ENCODE assay signal across 9 mouse cellular contexts in genomic region chr13:26283397-26284072, GRCm38 (mm10).
A peak's percentile ranks its signal among the peaks of the same experiment; 100 is the strongest.
DNase-seq lines count a peak whose midpoint lies in the region; ATAC-seq and TF ChIP-seq lines count a peak whose summit lies in the region.
"Had no signal": no experiment of that assay in that cellular context is flagged by ENCODE, and none has a peak within 500 bp of the region (broad histone marks: within the 10 kb centered on the region; RNA-seq: fewer than 3 reads in every experiment).

No protein-coding gene starts in this region.

- intact Hi-C loops in left cerebral cortex, postnatal 10 days (cut with DNase I): no loop called here

- H3K4me1 ChIP-seq in forebrain, postnatal 0 days (ENCODE audit: insufficient read depth): no peaks in the 10 kb centered on the region
- H3K4me1 ChIP-seq in limb, embryonic 12.5 days (replicated peaks): peaks cover 12% of the 10 kb centered on the region
- H3K4me1 ChIP-seq in lung, adult 2 months (ENCODE audit: control insufficient read depth, insufficient read depth, low read length): no peaks in the 10 kb centered on the region
- H3K4me1 ChIP-seq: liver, embryonic 15.5 days; stomach, embryonic 15.5 days had no signal

- no peak for TF ChIP-seq POLR2A in lung, adult 2 months (IDR thresholded peaks at IDR 0.05; ENCODE audit: borderline replicate concordance, extremely low read depth, low read depth, low read length)

- DNase-seq in kidney, postnatal 14 days: peak; percentile 2
- DNase-seq in kidney, postnatal 25 days: no peak
- DNase-seq in cerebellum, adult 9-10 months: peak; percentile 15
- DNase-seq in forebrain, postnatal 0 days: peak; percentile 56
- DNase-seq in lung, adult 2 months: no peak
- no peak for DNase-seq in left cerebral cortex, postnatal 10 days (ENCODE audit: extremely low spot score in 1 of 2, low spot score in 2 of 2)

- WGBS in forebrain, postnatal 0 days: 49% methylated on average over 6 of the region's 6 CpGs
- WGBS in limb, embryonic 12.5 days: 37% methylated on average over 6 of the region's 6 CpGs
- WGBS in lung, adult 2 months: 71% methylated on average over 6 of the region's 6 CpGs

- no peak for TF ChIP-seq CTCF in forebrain, postnatal 0 days (IDR thresholded peaks at IDR 0.05; ENCODE audit: low read depth)
- TF ChIP-seq CTCF in lung, adult 2 months (IDR thresholded peaks at IDR 0.05; ENCODE audit: insufficient read depth, low read length): no peak

- H3K36me3 ChIP-seq in forebrain, postnatal 0 days (ENCODE audit: insufficient read depth): no peaks in the 10 kb centered on the region
- no peaks in the 10 kb centered on the region for H3K36me3 ChIP-seq in limb, embryonic 12.5 days
- H3K36me3 ChIP-seq: liver, embryonic 15.5 days; stomach, embryonic 15.5 days had no signal

- no peaks in the 10 kb centered on the region for H3K27me3 ChIP-seq in forebrain, postnatal 0 days (ENCODE audit: insufficient read depth, low read length)
- H3K27me3 ChIP-seq in limb, embryonic 12.5 days: no peaks in the 10 kb centered on the region
- H3K27me3 ChIP-seq: liver, embryonic 15.5 days; stomach, embryonic 15.5 days had no signal

- H3K4me2 ChIP-seq in forebrain, postnatal 0 days (ENCODE audit: low read depth): no peak overlapping the region
- peak overlapping the region; percentile 26; the same call in 1 of the 2 replicates for H3K4me2 ChIP-seq in limb, embryonic 12.5 days
- H3K4me2 ChIP-seq: liver, embryonic 15.5 days; stomach, embryonic 15.5 days had no signal

- H3K9me3 ChIP-seq in forebrain, postnatal 0 days (ENCODE audit: low read length): no peaks in the 10 kb centered on the region
- no peaks in the 10 kb centered on the region for H3K9me3 ChIP-seq in limb, embryonic 12.5 days
- H3K9me3 ChIP-seq: liver, embryonic 15.5 days; stomach, embryonic 15.5 days had no signal

- H3K4me3 ChIP-seq in forebrain, postnatal 0 days (ENCODE audit: low read depth, low read length): no peak overlapping the region
- H3K4me3 ChIP-seq in limb, embryonic 12.5 days (replicated peaks): no peak overlapping the region
- H3K4me3 ChIP-seq in lung, adult 2 months (replicated peaks; ENCODE audit: extremely low read depth, low read depth, low read length): no peak overlapping the region
- H3K4me3 ChIP-seq: liver, embryonic 15.5 days; stomach, embryonic 15.5 days had no signal

- ATAC-seq in forebrain, postnatal 0 days: peak; percentile 84
- ATAC-seq in limb, embryonic 12.5 days (ENCODE audit: insufficient number of reproducible peaks, insufficient read depth, low FRiP score, low TSS enrichment, low read depth): peak; percentile 89

- H3K9ac ChIP-seq in forebrain, postnatal 0 days: no peak overlapping the region
- no peak overlapping the region for H3K9ac ChIP-seq in limb, embryonic 12.5 days (replicated peaks)
- H3K9ac ChIP-seq: liver, embryonic 15.5 days; stomach, embryonic 15.5 days had no signal

- H3K27ac ChIP-seq in forebrain, postnatal 0 days (ENCODE audit: low read depth, low read length): no peak overlapping the region
- H3K27ac ChIP-seq in limb, embryonic 12.5 days: peak overlapping the region; percentile 84
- H3K27ac ChIP-seq: liver, embryonic 15.5 days; stomach, embryonic 15.5 days had no signal

Comparison
In these comparisons a context has a peak if more than half of its experiments do, and no peak if none do; other contexts are left out.
1. DNase-seq: peak in kidney, postnatal 14 days (single experiment), cerebellum, adult 9-10 months (single experiment) and forebrain, postnatal 0 days (single experiment); none in kidney, postnatal 25 days (0 of 2), lung, adult 2 months (single experiment) and left cerebral cortex, postnatal 10 days (0 of 2).